9 mouse cellular contexts compared by ENCODE assay signal in genomic region chr10:61380186-61380585, GRCm38 (mm10). TPM values are rescaled to one million over a fixed set of nuclear protein-coding genes. Genes with fewer than 3 reads are reported as not detected.
DNase-seq lines count a peak whose midpoint lies in the region; ATAC-seq and TF ChIP-seq lines count a peak whose summit lies in the region.
"Had no signal": no experiment of that assay in that cellular context is flagged by ENCODE, and none has a peak within 500 bp of the region (broad histone marks: within the 10 kb centered on the region; RNA-seq: fewer than 3 reads in every experiment).

No protein-coding gene starts in this region.

- H3K9me3 ChIP-seq in ES-E14 (ENCODE audit: control insufficient read depth, insufficient read depth, low read depth, low read length), result no peaks in the 10 kb centered on the region
- H3K9me3 ChIP-seq in heart, embryonic 11.5 days (replicated peaks; ENCODE audit: control insufficient read depth, low read length), result no peaks in the 10 kb centered on the region
- no peaks in the 10 kb centered on the region for H3K9me3 ChIP-seq in midbrain, embryonic 14.5 days (ENCODE audit: control insufficient read depth, low read length)

- H3K9ac ChIP-seq in ES-E14 (ENCODE audit: insufficient read depth, low read depth, low read length, poor library complexity, severe bottlenecking), result no peak overlapping the region
- H3K9ac ChIP-seq in heart, embryonic 11.5 days (ENCODE audit: low read depth, low read length), result peak overlapping the region; percentile 61
- H3K9ac ChIP-seq in midbrain, embryonic 14.5 days (replicated peaks; ENCODE audit: low read length), result no peak overlapping the region

- no peaks in the 10 kb centered on the region for H3K27me3 ChIP-seq in heart, embryonic 11.5 days (ENCODE audit: control insufficient read depth, insufficient read depth, low read length)
- H3K27me3 ChIP-seq in midbrain, embryonic 14.5 days (ENCODE audit: control insufficient read depth, insufficient read depth, low read length), result no peaks in the 10 kb centered on the region

- ATAC-seq in heart, embryonic 11.5 days (replicated peaks; ENCODE audit: insufficient number of reproducible peaks, low FRiP score, low TSS enrichment), result 0 out of 2 replicates have a peak, but pooled peaks have one; percentile 11
- no peak for ATAC-seq in midbrain, embryonic 14.5 days (ENCODE audit: low FRiP score, low TSS enrichment)

- in situ Hi-C loops in ES-E14 (cut with MboI; ENCODE audit: low sequenced_read_pairs in 2 of 2, unreplicated experiment in 2 of 2), result no loop called here

- no peak overlapping the region for H3K27ac ChIP-seq in ES-E14 (ENCODE audit: insufficient read depth, low read depth, low read length, poor library complexity, severe bottlenecking)
- H3K27ac ChIP-seq in heart, embryonic 11.5 days (ENCODE audit: low read depth, low read length), result peak overlapping the region; percentile 89
- peak overlapping the region; percentile 10; the same call in 1 of the 2 replicates for H3K27ac ChIP-seq in midbrain, embryonic 14.5 days (replicated peaks; ENCODE audit: low read depth, low read length)
- H3K27ac ChIP-seq: macrophage had no signal

- peaks cover 20% of the 10 kb centered on the region for H3K36me3 ChIP-seq in ES-E14 (ENCODE audit: control insufficient read depth, insufficient read depth, low read length, poor library complexity, severe bottlenecking)
- no peaks in the 10 kb centered on the region for H3K36me3 ChIP-seq in heart, embryonic 11.5 days (ENCODE audit: control insufficient read depth, insufficient read depth, low read length)
- no peaks in the 10 kb centered on the region for H3K36me3 ChIP-seq in midbrain, embryonic 14.5 days (ENCODE audit: control insufficient read depth, insufficient read depth, low read length)

- 4% methylated on average over 9 of the region's 9 CpGs for WGBS in heart, embryonic 11.5 days (ENCODE audit: insufficient replicate concordance)
- 5% methylated on average over 9 of the region's 9 CpGs for WGBS in midbrain, embryonic 14.5 days

- H3K4me2 ChIP-seq in heart, embryonic 11.5 days, result peak overlapping the region; percentile 96
- H3K4me2 ChIP-seq in midbrain, embryonic 14.5 days (ENCODE audit: low read length), result peak overlapping the region; percentile 90

- H3K4me3 ChIP-seq in ES-E14 (ENCODE audit: insufficient read depth in 1 of 2, low read depth in 1 of 2, low read length in 2 of 2, poor library complexity in 1 of 2, severe bottlenecking in 1 of 2), result peak overlapping the region; percentile 20 to 89; a peak in 1 of 4 replicates
- H3K4me3 ChIP-seq in heart, embryonic 11.5 days (ENCODE audit: low read depth, low read length), result peak overlapping the region; percentile 77
- no peak overlapping the region for H3K4me3 ChIP-seq in midbrain, embryonic 14.5 days (replicated peaks; ENCODE audit: low read depth, low read length)

- peaks cover 22 to 52% of the 10 kb centered on the region in 2 experiments; a peak in 3 of 4 replicates for H3K4me1 ChIP-seq in ES-E14 (ENCODE audit: control insufficient read depth in 2 of 2, insufficient read depth in 2 of 2, low read length in 2 of 2, poor library complexity in 1 of 2)
- H3K4me1 ChIP-seq in heart, embryonic 11.5 days (ENCODE audit: control insufficient read depth, insufficient read depth, low read length), result peaks cover 64% of the 10 kb centered on the region
- H3K4me1 ChIP-seq in midbrain, embryonic 14.5 days (ENCODE audit: control insufficient read depth, insufficient read depth, low read length), result peaks cover 27% of the 10 kb centered on the region

- DNase-seq in ES-E14 (ENCODE audit: low read depth, low spot score), result no peak
- peak; percentile 50 for DNase-seq in adipocyte (ENCODE audit: low spot score)
- peak; percentile 66 to 84 for DNase-seq in kidney, postnatal 25 days
- DNase-seq in midbrain, embryonic 14.5 days, result peak; percentile 35
- no peak for DNase-seq in frontal cortex, postnatal 10 days (ENCODE audit: low spot score in 2 of 2)
- no peak for DNase-seq in right cerebral cortex, adult 18-20 months
- DNase-seq in ovary, postnatal 36 days (ENCODE audit: low spot score), result no peak

TF ChIP-seq in ES-E14, 5 proteins besides CTCF, POLR2A, EP300 and RAD21:
- TF ChIP-seq HCFC1 (IDR thresholded peaks at IDR 0.05; ENCODE audit: borderline replicate concordance, insufficient read depth, low read length), result no peak

RNA-seq across cellular contexts. Expression of gene Pald1, which starts 3.1 kb away (rescaled TPM):
- total RNA-seq in ES-E14 (2012; rRNA removed), result 102 and 216 TPM in 2 replicates
- 17.5 and 22.5 TPM in 2 replicates for polyA plus RNA-seq in heart, embryonic 11.5 days (2014; fragmentation: Nextera tagmentation; extraction: Ambion mirVana)
- 16.5 and 18.7 TPM in 2 replicates for polyA plus RNA-seq in midbrain, embryonic 14.5 days (2014; fragmentation: Nextera tagmentation; extraction: Ambion mirVana)

RNA-seq across cellular contexts. Expression of gene Nodal, which starts 37.6 kb away (rescaled TPM):
- 164 and 277 TPM in 2 replicates for total RNA-seq in ES-E14 (2012; rRNA removed)
- polyA plus RNA-seq in heart, embryonic 11.5 days (2014; fragmentation: Nextera tagmentation; extraction: Ambion mirVana), result not detected in 2 replicates
- polyA plus RNA-seq in midbrain, embryonic 14.5 days (2014; fragmentation: Nextera tagmentation; extraction: Ambion mirVana), result not detected in 2 replicates
- polyA plus RNA-seq: macrophage had no signal

Comparison
In these comparisons a context has a peak if more than half of its experiments do, and no peak if none do; other contexts are left out.
1. DNase-seq: peak in adipocyte (single experiment), kidney, postnatal 25 days (2 of 2) and midbrain, embryonic 14.5 days (single experiment); none in ES-E14 (single experiment), frontal cortex, postnatal 10 days (0 of 2), right cerebral cortex, adult 18-20 months (single experiment) and ovary, postnatal 36 days (single experiment).